10 mouse cellular contexts compared by ENCODE assay signal in genomic region chr4:138596391-138597130, GRCm38 (mm10). TPM values are rescaled to one million over a fixed set of nuclear protein-coding genes. Genes with fewer than 3 reads are reported as not detected.
A peak's percentile ranks its signal among the peaks of the same experiment; 100 is the strongest.
DNase-seq lines count a peak whose midpoint lies in the region; ATAC-seq and TF ChIP-seq lines count a peak whose summit lies in the region.
"Had no signal": no experiment of that assay in that cellular context is flagged by ENCODE, and none has a peak within 500 bp of the region (broad histone marks: within the 10 kb centered on the region; RNA-seq: fewer than 3 reads in every experiment).

No protein-coding gene starts in this region.

- TF ChIP-seq CTCF in lung, embryonic 14.5 days (IDR thresholded peaks at IDR 0.05; ENCODE audit: low read depth) = no peak

- H3K4me1 ChIP-seq in kidney, embryonic 15.5 days = peaks cover 18% of the 10 kb centered on the region
- peaks cover 30% of the 10 kb centered on the region for H3K4me1 ChIP-seq in forebrain, embryonic 13.5 days
- no peaks in the 10 kb centered on the region for H3K4me1 ChIP-seq in lung, embryonic 14.5 days (ENCODE audit: insufficient read depth)
- H3K4me1 ChIP-seq in neural tube, embryonic 14.5 days (ENCODE audit: control insufficient read depth, insufficient read depth, low read length) = peaks cover 16% of the 10 kb centered on the region
- H3K4me1 ChIP-seq: embryonic facial prominence, embryonic 15.5 days had no signal

- H3K4me2 ChIP-seq in kidney, embryonic 15.5 days = no peak overlapping the region
- H3K4me2 ChIP-seq in forebrain, embryonic 13.5 days = peak overlapping the region; percentile 1; the same call in 1 of the 2 replicates
- no peak overlapping the region for H3K4me2 ChIP-seq in lung, embryonic 14.5 days
- H3K4me2 ChIP-seq in neural tube, embryonic 14.5 days (ENCODE audit: low read depth, low read length) = no peak overlapping the region
- H3K4me2 ChIP-seq: embryonic facial prominence, embryonic 15.5 days had no signal

- H3K4me3 ChIP-seq in kidney, embryonic 15.5 days (replicated peaks) = no peak overlapping the region
- no peak overlapping the region for H3K4me3 ChIP-seq in forebrain, embryonic 13.5 days
- H3K4me3 ChIP-seq in lung, embryonic 14.5 days (ENCODE audit: low read depth, low read length) = no peak overlapping the region
- no peak overlapping the region for H3K4me3 ChIP-seq in neural tube, embryonic 14.5 days (ENCODE audit: low read depth, low read length)
- H3K4me3 ChIP-seq: embryonic facial prominence, embryonic 15.5 days had no signal

- H3K9me3 ChIP-seq in kidney, embryonic 15.5 days (replicated peaks) = no peaks in the 10 kb centered on the region
- H3K9me3 ChIP-seq in forebrain, embryonic 13.5 days (replicated peaks) = 0 out of 2 replicates have a peak, but pooled peaks cover 3% of the 10 kb centered on the region
- H3K9me3 ChIP-seq in lung, embryonic 14.5 days (ENCODE audit: low read depth, low read length) = no peaks in the 10 kb centered on the region
- H3K9me3 ChIP-seq in neural tube, embryonic 14.5 days (ENCODE audit: control insufficient read depth, low read length) = no peaks in the 10 kb centered on the region
- H3K9me3 ChIP-seq: embryonic facial prominence, embryonic 15.5 days had no signal

- no peak overlapping the region for H3K9ac ChIP-seq in kidney, embryonic 15.5 days
- H3K9ac ChIP-seq in forebrain, embryonic 13.5 days = no peak overlapping the region
- H3K9ac ChIP-seq in lung, embryonic 14.5 days = no peak overlapping the region
- no peak overlapping the region for H3K9ac ChIP-seq in neural tube, embryonic 14.5 days (replicated peaks; ENCODE audit: low read depth, low read length)
- H3K9ac ChIP-seq: embryonic facial prominence, embryonic 15.5 days had no signal

- ATAC-seq in kidney, embryonic 15.5 days (replicated peaks; ENCODE audit: low FRiP score) = peak; percentile 49; the same call in 1 of the 2 replicates
- ATAC-seq in forebrain, embryonic 13.5 days = peak; percentile 37; the same call in 1 of the 2 replicates
- no peak for ATAC-seq in lung, embryonic 14.5 days (ENCODE audit: insufficient read depth)
- ATAC-seq in neural tube, embryonic 14.5 days (ENCODE audit: low read depth) = no peak
- ATAC-seq in granulocyte monocyte progenitor cell, adult 5-6 weeks (replicated peaks; ENCODE audit: poor library complexity, severe bottlenecking) = no peak

- no peak for DNase-seq in kidney, adult 18-20 months
- DNase-seq in lung, embryonic 14.5 days = peak; percentile 60
- DNase-seq in ovary, postnatal 36 days (ENCODE audit: low spot score) = no peak
- DNase-seq in gastrocnemius, adult 8-10 months (ENCODE audit: low spot score in 2 of 2) = no peak
- DNase-seq: adrenal gland, adult 8-10 months had no signal

- H3K27me3 ChIP-seq in kidney, embryonic 15.5 days = no peaks in the 10 kb centered on the region
- no peaks in the 10 kb centered on the region for H3K27me3 ChIP-seq in forebrain, embryonic 13.5 days
- H3K27me3 ChIP-seq in lung, embryonic 14.5 days (ENCODE audit: insufficient read depth, low read length) = no peaks in the 10 kb centered on the region
- H3K27me3 ChIP-seq in neural tube, embryonic 14.5 days (ENCODE audit: control insufficient read depth, insufficient read depth, low read length) = no peaks in the 10 kb centered on the region
- H3K27me3 ChIP-seq: embryonic facial prominence, embryonic 15.5 days had no signal

- no peak overlapping the region for H3K27ac ChIP-seq in kidney, embryonic 15.5 days
- peak overlapping the region; percentile 74 for H3K27ac ChIP-seq in forebrain, embryonic 13.5 days
- H3K27ac ChIP-seq in lung, embryonic 14.5 days (ENCODE audit: low read depth) = no peak overlapping the region
- peak overlapping the region; percentile 57; the same call in 1 of the 2 replicates for H3K27ac ChIP-seq in neural tube, embryonic 14.5 days (ENCODE audit: low read depth, low read length)
- H3K27ac ChIP-seq: embryonic facial prominence, embryonic 15.5 days had no signal

- no peaks in the 10 kb centered on the region for H3K36me3 ChIP-seq in kidney, embryonic 15.5 days
- no peaks in the 10 kb centered on the region for H3K36me3 ChIP-seq in forebrain, embryonic 13.5 days (ENCODE audit: poor library complexity, severe bottlenecking)
- H3K36me3 ChIP-seq in lung, embryonic 14.5 days (ENCODE audit: insufficient read depth) = no peaks in the 10 kb centered on the region
- H3K36me3 ChIP-seq in neural tube, embryonic 14.5 days (ENCODE audit: control insufficient read depth, insufficient read depth, low read length) = no peaks in the 10 kb centered on the region
- H3K36me3 ChIP-seq: embryonic facial prominence, embryonic 15.5 days had no signal

- 35% methylated on average over 12 of the region's 12 CpGs for WGBS in kidney, embryonic 15.5 days
- 38% methylated on average over 12 of the region's 12 CpGs for WGBS in forebrain, embryonic 13.5 days
- WGBS in lung, embryonic 14.5 days = 51% methylated on average over 12 of the region's 12 CpGs
- WGBS in neural tube, embryonic 14.5 days = 39% methylated on average over 12 of the region's 12 CpGs

RNA-seq across cellular contexts. Expression of gene Vwa5b1, which starts 39.1 kb away (rescaled TPM):
- 0.08 and 0.12 TPM in 2 replicates for polyA plus RNA-seq in kidney, embryonic 15.5 days (2015; fragmentation: Nextera tagmentation; extraction: Ambion mirVana)
- polyA plus RNA-seq in forebrain, embryonic 13.5 days (2015; fragmentation: Nextera tagmentation; extraction: Ambion mirVana) = 0.68 and 0.82 TPM in 2 replicates
- 0.11 and 0.15 TPM in 2 replicates for polyA plus RNA-seq in lung, embryonic 14.5 days (2014; fragmentation: Nextera tagmentation; extraction: Ambion mirVana)
- polyA plus RNA-seq in neural tube, embryonic 14.5 days (2014; fragmentation: Nextera tagmentation; extraction: Ambion mirVana) = 0.59 and 0.80 TPM in 2 replicates
- not detected in 2 replicates for total RNA-seq in granulocyte monocyte progenitor cell, adult 5-6 weeks (2014; fragmentation: Nextera tagmentation)
- total RNA-seq in granulocyte monocyte progenitor cell, adult 5-6 weeks (2017) = not detected in 2 replicates
- total RNA-seq in gastrocnemius, adult 8-10 months (2022) = not detected

Comparison
In these comparisons a context has a peak if more than half of its experiments do, and no peak if none do; other contexts are left out.
1. ATAC-seq: peak in kidney, embryonic 15.5 days (single experiment) and forebrain, embryonic 13.5 days (single experiment); none in lung, embryonic 14.5 days (single experiment), neural tube, embryonic 14.5 days (single experiment) and granulocyte monocyte progenitor cell, adult 5-6 weeks (single experiment).
2. H3K27ac ChIP-seq: peak in forebrain, embryonic 13.5 days (single experiment) and neural tube, embryonic 14.5 days (single experiment); none in kidney, embryonic 15.5 days (single experiment) and lung, embryonic 14.5 days (single experiment).